Mouse (Mus musculus) liver, postnatal 0 days (tissue): ENCODE measurements around the gene Zfp692. TPM values are rescaled to one million over a fixed set of nuclear protein-coding genes. Genes with fewer than 3 reads are reported as not detected.
"Not testable (repeated sequence)": the region's sequence is repeated elsewhere in the genome, so short reads cannot be mapped to it uniquely, and the experiment has no call there.

ENCODE experiments used
- ATAC-seq: fragments of 200-750 bp; cut with Nextera tagmentation; 2 replicates; pipeline ENCODE4 v1.8.0; 2017; ENCODE audit warnings: mild to moderate bottlenecking, moderate library complexity
- DNase-seq: peaks from one replicate; pipeline ENCODE4 v3.0.0-alpha.2; 2016
- H3K27ac ChIP-seq: fragments of 300-500 bp; sonication (generic); 2 replicates; pipeline ENCODE4 v1.5.1; 2014; ENCODE audit warnings: antibody characterized with exemption, moderate library complexity, mild to moderate bottlenecking, low read depth
- H3K27me3 ChIP-seq: fragments of 300-500 bp; sonication (generic); 2 replicates; pipeline ENCODE4 v1.6.1; 2014; ENCODE audit warnings: low read length, control low read depth, mixed read lengths; ENCODE audit not compliant: insufficient read depth
- H3K36me3 ChIP-seq: fragments of 300-500 bp; sonication (generic); replicated peaks from 2 replicates; pipeline ENCODE4 v1.6.1; 2014; ENCODE audit warnings: mild to moderate bottlenecking, control low read depth, low read length, moderate library complexity, mixed read lengths; ENCODE audit not compliant: insufficient read depth
- H3K4me1 ChIP-seq: fragments of 300-500 bp; sonication (generic); 2 replicates; pipeline ENCODE4 v1.6.1; 2014; ENCODE audit warnings: antibody characterized with exemption, mild to moderate bottlenecking, control low read depth; ENCODE audit not compliant: insufficient read depth
- H3K4me2 ChIP-seq: fragments of 300-500 bp; sonication (generic); 2 replicates; pipeline ENCODE4 v1.6.1; 2014; ENCODE audit warnings: low read depth, mild to moderate bottlenecking, low read length, moderate library complexity, mixed read lengths
- H3K4me3 ChIP-seq: fragments of 300-500 bp; sonication (generic); 2 replicates; pipeline ENCODE4 v1.5.1; 2014; ENCODE audit warnings: low read depth, low read length
- H3K9ac ChIP-seq: fragments of 300-500 bp; sonication (generic); replicated peaks from 2 replicates; pipeline ENCODE4 v1.6.1; 2014; ENCODE audit warnings: mild to moderate bottlenecking, moderate library complexity
- H3K9me3 ChIP-seq: fragments of 300-500 bp; sonication (generic); 2 replicates; pipeline ENCODE4 v1.6.1; 2016; ENCODE audit warnings: mild to moderate bottlenecking, control low read depth, low read length, mixed read lengths
- CTCF ChIP-seq: sonication (generic); IDR thresholded peaks from 2 replicates; pipeline ENCODE4 v1.5.1; 2016; ENCODE audit warnings: antibody characterized with exemption, low read depth
- EP300 ChIP-seq: IDR thresholded peaks from 2 replicates; pipeline ENCODE4 v1.6.1; 2016; ENCODE audit warnings: antibody characterized with exemption, low read depth, mild to moderate bottlenecking
- WGBS: fragments of 180-500 bp; shearing (Covaris S2); extraction: QIAGEN DNeasy Blood & Tissue Kit; methylation state at CpG from one replicate; pipeline ENCODE4 v1.1.7; 2014; ENCODE audit not compliant: insufficient replicate concordance; 5-methylcytosine and 5-hydroxymethylcytosine counted together
- polyA plus RNA-seq: library from polyadenylated mRNA; unstranded; fragments of >200 nt; fragmentation: Nextera tagmentation; extraction: Ambion mirVana; gene quantifications from 2 replicates; pipeline ENCODE4 v1.2.1, GENCODE M21; 2015

Zfp692 gene
- polyA plus RNA-seq, 1 experiment from 2014 or later, result 4.0 TPM

- H3K9me3 ChIP-seq, result no peaks in the 10 kb centered on the region
- H3K9ac ChIP-seq, result no peak overlapping the region
- peaks cover 9% of the 10 kb centered on the region; the same call in 1 of the 2 replicates for H3K4me1 ChIP-seq
- H3K36me3 ChIP-seq, result no peaks in the 10 kb centered on the region
- H3K4me3 ChIP-seq, result no peak overlapping the region
- TF ChIP-seq EP300 (no peak), CTCF (no peak)
- H3K4me2 ChIP-seq, result no peak overlapping the region
- WGBS, result 90% methylated on average over 3 of the region's 3 CpGs
- ATAC-seq, result no peak
- H3K27me3 ChIP-seq, result no peaks in the 10 kb centered on the region
- DNase-seq, result no peak
- H3K27ac ChIP-seq, result no peak overlapping the region
Measured at GRCm38 (mm10) chr11:58357042-58357441, 50.2 kb downstream of the Zfp692 start.

DNA sequence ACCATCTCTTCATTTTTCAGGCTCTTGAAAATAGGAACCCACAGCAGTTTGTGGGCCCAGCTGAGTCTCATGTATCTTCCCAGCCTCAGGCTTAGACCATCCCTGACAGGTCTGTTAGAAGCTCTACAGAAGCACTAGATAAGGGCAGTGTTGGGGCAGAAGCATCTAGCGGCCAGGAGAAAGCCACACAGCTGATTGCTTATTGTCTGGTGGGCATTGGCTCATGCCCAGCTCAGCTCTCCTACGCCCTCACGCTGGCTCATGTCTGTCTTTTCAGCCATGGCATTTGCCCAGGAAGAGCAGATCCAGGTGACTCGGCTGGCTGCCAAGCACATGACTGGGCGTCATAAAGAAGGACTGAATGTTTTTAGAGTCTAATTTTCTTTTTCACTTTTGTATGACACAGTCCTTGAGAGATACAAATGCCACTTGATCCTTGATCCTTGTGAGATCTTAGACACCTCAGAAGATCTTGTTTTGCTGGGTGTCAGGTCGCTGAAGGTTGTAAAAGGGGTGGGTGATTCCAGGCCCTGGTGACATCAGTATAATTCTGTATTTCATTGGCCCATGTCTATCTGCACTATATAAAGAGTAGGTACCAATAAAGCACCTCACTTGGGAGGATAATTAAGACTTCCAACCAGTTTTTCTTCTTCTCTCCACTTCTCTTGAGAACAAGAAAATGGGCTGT, 51.1 kb downstream of the Zfp692 start:
- no peaks in the 10 kb centered on the region for H3K9me3 ChIP-seq
- H3K27ac ChIP-seq, result no peak overlapping the region

GRCm38 (mm10) chr11:58362562-58362961, 55.7 kb downstream of the Zfp692 start:
- DNase-seq, H3K9me3 ChIP-seq, H3K27ac ChIP-seq, ATAC-seq, H3K9ac ChIP-seq, H3K4me1 ChIP-seq, H3K4me2 ChIP-seq, H3K27me3 ChIP-seq, H3K36me3 ChIP-seq, H3K4me3 ChIP-seq: not testable (repeated sequence)
- WGBS, result no CpG with 5 or more reads among the region's 6 CpGs

More for the DNA sequence above, 51.1 kb downstream of the Zfp692 start:
- H3K9ac ChIP-seq, result no peak overlapping the region
- peaks cover 7% of the 10 kb centered on the region; the same call in 1 of the 2 replicates for H3K4me1 ChIP-seq
- no peaks in the 10 kb centered on the region for H3K36me3 ChIP-seq
- ATAC-seq (no peak), DNase-seq (no peak)
- no peak overlapping the region for H3K4me2 ChIP-seq
- no peak overlapping the region for H3K4me3 ChIP-seq
- H3K27me3 ChIP-seq, result no peaks in the 10 kb centered on the region
- TF ChIP-seq CTCF (no peak), EP300 (no peak)
- 71% methylated on average over 6 of the region's 6 CpGs for WGBS

Other genes with a start within 250 kb of the Zfp692 start
- gene Gm12248, start 213.9 kb upstream of the Zfp692 start, polyA plus RNA-seq, result not detected in 2 replicates
- gene Cnot8, start 202.9 kb upstream of the Zfp692 start, polyA plus RNA-seq, result 24.3 and 26.2 TPM in 2 replicates
- gene Gemin5, start 138.5 kb upstream of the Zfp692 start, polyA plus RNA-seq, result 4.2 and 5.3 TPM in 2 replicates
- 87.7 and 87.9 TPM in 2 replicates for gene Mrpl22, start 135.4 kb upstream of the Zfp692 start, polyA plus RNA-seq
- 42.4 and 43.7 TPM in 2 replicates for gene Igtp, start 107.5 kb upstream of the Zfp692 start, polyA plus RNA-seq
- gene Irgm2, start 107.5 kb upstream of the Zfp692 start, polyA plus RNA-seq, result 17.2 and 18.2 TPM in 2 replicates
- gene 4930438A08Rik, start 32.3 kb upstream of the Zfp692 start, polyA plus RNA-seq, result 4.9 and 7.0 TPM in 2 replicates
- 44.4 and 46.2 TPM in 2 replicates for gene Zfp672, start 23.3 kb downstream of the Zfp692 start, polyA plus RNA-seq
- gene Sh3bp5l, start 23.7 kb downstream of the Zfp692 start, polyA plus RNA-seq, result 10.5 and 11.0 TPM in 2 replicates
- gene Lypd8, start 72.0 kb downstream of the Zfp692 start, polyA plus RNA-seq, result not detected in 2 replicates
- not detected in 2 replicates for gene 1810065E05Rik, start 114.0 kb downstream of the Zfp692 start, polyA plus RNA-seq
- gene Gm12253, start 125.5 kb downstream of the Zfp692 start, polyA plus RNA-seq, result not detected in 2 replicates
- gene Lypd9, start 145.9 kb downstream of the Zfp692 start, polyA plus RNA-seq, result not detected in 2 replicates
- gene Olfr30, start 155.2 kb downstream of the Zfp692 start, polyA plus RNA-seq, result not detected in 2 replicates
- gene Olfr332, start 185.5 kb downstream of the Zfp692 start, polyA plus RNA-seq, result not detected in 2 replicates
- gene Olfr331, start 195.5 kb downstream of the Zfp692 start, polyA plus RNA-seq, result not detected in 2 replicates
- gene Olfr330, start 227.8 kb downstream of the Zfp692 start, polyA plus RNA-seq, result not detected in 2 replicates
- not detected in 2 replicates for gene Olfr329-ps, start 239.4 kb downstream of the Zfp692 start, polyA plus RNA-seq
- not detected in 2 replicates for gene Olfr328, start 248.6 kb downstream of the Zfp692 start, polyA plus RNA-seq